Mouse (Mus musculus): ENCODE data around the gene Klk5. TPM values are rescaled to one million over a fixed set of nuclear protein-coding genes. Genes with fewer than 3 reads are reported as not detected.

Klk5 gene
- polyA plus RNA-seq, 1 experiment from 2014 or later, result not detected

DNA sequence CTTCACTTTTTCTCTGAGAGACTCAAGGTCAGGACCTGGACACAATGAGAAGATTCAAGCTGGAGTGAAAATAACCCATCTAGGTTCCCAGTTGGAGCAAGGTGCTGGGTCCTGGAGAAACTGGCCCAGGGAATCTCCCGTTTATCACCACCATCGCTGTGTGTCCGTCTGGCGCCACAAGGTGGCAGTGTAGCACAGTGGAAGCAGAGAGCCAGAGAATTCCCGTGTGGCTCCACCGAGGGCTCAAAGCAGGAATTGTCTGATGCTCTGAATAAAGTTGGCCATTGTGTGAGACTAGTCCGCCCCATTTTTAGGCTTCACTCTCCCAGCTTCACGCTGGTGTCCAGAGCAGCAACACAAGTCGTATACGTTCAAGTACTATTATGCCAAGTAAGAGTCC lies 31.5 kb downstream of the Klk5 start:
- H3K9ac ChIP-seq (ENCODE audit: low read depth, low read length), result no peak overlapping the region
- H3K27ac ChIP-seq, result no peak overlapping the region
- ATAC-seq (replicated peaks; ENCODE audit: low FRiP score, low read depth), result peak; percentile 43; the same call in 1 of the 2 replicates
- H3K9me3 ChIP-seq (replicated peaks; ENCODE audit: low read length), result no peaks in the 10 kb centered on the region
- H3K4me1 ChIP-seq (replicated peaks; ENCODE audit: insufficient read depth, low read length), result no peaks in the 10 kb centered on the region
- 7% methylated on average over 10 of the region's 10 CpGs for WGBS
- H3K36me3 ChIP-seq (ENCODE audit: insufficient read depth, low read length), result no peaks in the 10 kb centered on the region
- no peak overlapping the region for H3K4me3 ChIP-seq (replicated peaks; ENCODE audit: low read depth, low read length)
- no peak overlapping the region for H3K4me2 ChIP-seq (ENCODE audit: low read length)
- DNase-seq (ENCODE audit: low spot score), result peak; percentile 68
- H3K27me3 ChIP-seq (ENCODE audit: insufficient read depth, low read length), result no peaks in the 10 kb centered on the region
- peak; percentile 87 for TF ChIP-seq CTCF (IDR thresholded peaks at IDR 0.05; ENCODE audit: low read depth)

DNA sequence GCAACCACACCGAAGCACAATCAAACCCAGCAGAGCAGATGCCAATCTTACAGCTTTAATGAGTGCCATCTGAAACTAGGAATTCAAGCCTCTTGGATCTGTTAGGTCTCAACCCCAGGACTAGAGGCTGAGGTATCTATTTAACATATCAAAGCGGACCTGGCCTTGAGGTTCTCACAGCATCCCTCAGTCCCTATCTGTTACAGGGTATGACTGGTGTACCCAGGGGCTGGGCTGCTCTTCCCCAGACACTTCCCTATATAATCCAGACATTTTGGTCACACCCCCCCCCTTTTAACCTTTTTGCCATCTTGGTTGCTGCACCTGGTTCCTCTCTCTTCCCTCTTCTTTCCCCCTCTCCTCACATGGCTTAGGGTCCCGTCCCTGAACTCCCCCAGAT lies 31.9 kb downstream of the Klk5 start:
- no peaks in the 10 kb centered on the region for H3K4me1 ChIP-seq (replicated peaks; ENCODE audit: insufficient read depth, low read length)
- H3K4me2 ChIP-seq (ENCODE audit: low read length), result no peak overlapping the region
- H3K27ac ChIP-seq, result no peak overlapping the region
- DNase-seq (ENCODE audit: low spot score) (no peak), ATAC-seq (replicated peaks; ENCODE audit: low FRiP score, low read depth) (no peak)
- no peaks in the 10 kb centered on the region for H3K36me3 ChIP-seq (ENCODE audit: insufficient read depth, low read length)
- no peaks in the 10 kb centered on the region for H3K27me3 ChIP-seq (ENCODE audit: insufficient read depth, low read length)
- 74% methylated on average over 3 of the region's 3 CpGs for WGBS
- H3K4me3 ChIP-seq (replicated peaks; ENCODE audit: low read depth, low read length), result no peak overlapping the region
- TF ChIP-seq CTCF (IDR thresholded peaks at IDR 0.05; ENCODE audit: low read depth), result no peak
- H3K9me3 ChIP-seq (replicated peaks; ENCODE audit: low read length), result no peaks in the 10 kb centered on the region
- no peak overlapping the region for H3K9ac ChIP-seq (ENCODE audit: low read depth, low read length)

DNA sequence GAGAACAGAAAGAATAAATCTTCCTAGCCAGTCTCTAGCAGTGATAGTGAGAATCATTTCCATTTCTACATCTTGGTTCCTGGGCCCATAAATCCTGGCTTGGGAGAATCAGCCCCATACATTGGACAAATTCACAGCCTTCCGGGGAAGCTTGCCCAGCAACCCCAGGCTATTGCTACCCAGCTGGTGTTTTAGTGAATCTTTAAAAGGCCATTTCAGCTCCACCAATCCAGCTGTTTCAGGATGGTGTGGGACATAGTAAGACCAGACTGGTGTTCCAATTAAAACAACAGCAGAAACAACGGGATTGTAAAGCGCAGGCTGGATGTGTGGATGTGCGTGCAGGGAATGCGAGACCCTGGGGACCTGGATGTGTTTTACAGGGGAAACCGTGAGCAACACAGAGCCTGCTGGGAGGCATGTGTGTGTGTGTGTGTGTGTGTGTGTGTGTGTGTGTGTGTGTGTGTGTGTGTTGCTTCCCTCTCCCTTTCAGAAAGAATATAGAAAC lies 33.2 kb downstream of the Klk5 start:
- 62% methylated on average over 6 of the region's 6 CpGs for WGBS
- H3K9me3 ChIP-seq (replicated peaks; ENCODE audit: low read length), result no peaks in the 10 kb centered on the region
- no peak for ATAC-seq (replicated peaks; ENCODE audit: low FRiP score, low read depth)
- DNase-seq (ENCODE audit: low spot score), result no peak
- H3K36me3 ChIP-seq (ENCODE audit: insufficient read depth, low read length), result no peaks in the 10 kb centered on the region
- H3K27me3 ChIP-seq (ENCODE audit: insufficient read depth, low read length), result no peaks in the 10 kb centered on the region
- no peak for TF ChIP-seq CTCF (IDR thresholded peaks at IDR 0.05; ENCODE audit: low read depth)
- no peak overlapping the region for H3K4me2 ChIP-seq (ENCODE audit: low read length)
- no peak overlapping the region for H3K9ac ChIP-seq (ENCODE audit: low read depth, low read length)
- H3K4me1 ChIP-seq (replicated peaks; ENCODE audit: insufficient read depth, low read length), result no peaks in the 10 kb centered on the region
- no peak overlapping the region for H3K27ac ChIP-seq
- H3K4me3 ChIP-seq (replicated peaks; ENCODE audit: low read depth, low read length), result no peak overlapping the region

DNA sequence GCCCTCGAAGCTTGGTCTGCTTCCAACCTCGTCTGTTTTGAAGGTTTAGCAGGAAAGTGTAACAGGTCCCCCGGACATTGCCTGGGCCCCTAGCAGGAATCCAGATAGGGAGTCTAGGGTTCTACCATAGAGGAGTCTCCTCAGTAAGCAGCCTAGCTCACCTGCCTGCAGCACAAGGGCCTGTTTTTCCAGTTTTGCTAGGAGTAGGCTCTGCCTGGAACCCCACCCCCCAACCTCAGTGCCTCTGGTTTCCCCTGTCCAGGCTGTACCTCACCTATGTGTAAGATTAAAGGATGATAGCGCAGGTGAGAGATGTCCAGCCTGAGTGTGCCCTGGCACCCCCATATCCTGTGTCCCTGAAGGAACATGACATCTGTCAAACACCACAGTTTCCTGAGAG lies 34.7 kb downstream of the Klk5 start:
- WGBS, result 71% methylated on average over 4 of the region's 4 CpGs

DNA sequence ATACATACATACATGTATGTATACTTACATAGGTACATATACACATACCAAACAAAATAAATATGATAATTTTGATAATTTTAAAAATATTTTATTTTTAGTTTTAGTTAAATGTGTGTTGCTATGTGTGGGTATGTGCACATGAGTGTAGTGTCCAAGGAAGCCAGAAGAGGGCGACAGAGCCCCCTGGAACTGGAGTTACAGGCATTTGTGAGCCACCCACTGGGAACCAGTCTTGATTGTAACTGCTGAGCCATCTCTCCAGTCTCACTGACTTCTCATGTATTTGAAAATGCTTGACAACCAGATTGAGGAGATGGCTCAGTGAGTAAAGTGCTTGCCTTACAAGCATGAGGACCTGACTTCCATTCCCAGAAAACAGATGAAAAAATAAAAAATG lies 36.5 kb downstream of the Klk5 start:
- TF ChIP-seq CTCF (IDR thresholded peaks at IDR 0.05; ENCODE audit: low read depth), result no peak
- Histone ChIP-seq H3K27ac (no peak overlapping the region), H3K4me1 (replicated peaks; ENCODE audit: insufficient read depth, low read length) (no peaks in the 10 kb centered on the region), H3K4me3 (replicated peaks; ENCODE audit: low read depth, low read length) (no peak overlapping the region), H3K27me3 (ENCODE audit: insufficient read depth, low read length) (no peaks in the 10 kb centered on the region), H3K4me2 (ENCODE audit: low read length) (no peak overlapping the region), H3K9ac (ENCODE audit: low read depth, low read length) (no peak overlapping the region), H3K36me3 (ENCODE audit: insufficient read depth, low read length) (no peaks in the 10 kb centered on the region), H3K9me3 (replicated peaks; ENCODE audit: low read length) (no peaks in the 10 kb centered on the region)
- DNase-seq (ENCODE audit: low spot score), result no peak
- no peak for ATAC-seq (replicated peaks; ENCODE audit: low FRiP score, low read depth)
- WGBS, result 63% methylated on average over 1 of the region's 1 CpGs

More for the DNA sequence above, 34.7 kb downstream of the Klk5 start:
- H3K27me3 ChIP-seq (ENCODE audit: insufficient read depth, low read length), result no peaks in the 10 kb centered on the region
- no peak overlapping the region for H3K27ac ChIP-seq
- no peak overlapping the region for H3K9ac ChIP-seq (ENCODE audit: low read depth, low read length)
- no peak overlapping the region for H3K4me2 ChIP-seq (ENCODE audit: low read length)
- no peak for ATAC-seq (replicated peaks; ENCODE audit: low FRiP score, low read depth)
- no peaks in the 10 kb centered on the region for H3K4me1 ChIP-seq (replicated peaks; ENCODE audit: insufficient read depth, low read length)
- H3K4me3 ChIP-seq (replicated peaks; ENCODE audit: low read depth, low read length), result no peak overlapping the region
- no peak for TF ChIP-seq CTCF (IDR thresholded peaks at IDR 0.05; ENCODE audit: low read depth)
- no peak for DNase-seq (ENCODE audit: low spot score)
- H3K9me3 ChIP-seq (replicated peaks; ENCODE audit: low read length), result no peaks in the 10 kb centered on the region
- no peaks in the 10 kb centered on the region for H3K36me3 ChIP-seq (ENCODE audit: insufficient read depth, low read length)

DNA sequence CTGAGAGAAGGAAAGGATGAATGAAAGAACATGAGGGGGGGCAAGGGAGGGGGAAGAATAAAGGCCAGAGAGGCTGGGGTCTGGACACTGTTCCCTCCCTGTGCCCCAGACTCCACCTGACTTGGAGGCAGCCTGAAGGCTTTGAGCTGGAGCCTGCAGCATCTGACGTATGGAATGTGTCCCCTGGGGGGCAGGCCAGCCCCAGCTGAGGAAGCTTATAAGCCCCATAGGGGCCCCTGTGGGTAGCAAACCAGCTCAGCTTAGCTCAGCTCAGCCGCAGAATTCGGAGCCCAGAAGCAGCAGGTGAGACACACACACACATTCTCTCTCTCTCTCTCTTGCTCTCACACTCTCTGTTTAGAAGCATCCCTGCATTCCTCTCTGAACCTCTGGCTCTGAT lies 39.1 kb downstream of the Klk5 start, which contains the start of gene Klk4:
Gene Klk4 (plus strand): TSS at position 249 of the 400 bp plus-strand sequence.
- no peak within 1 kb of the TSS for H3K4me3 ChIP-seq (replicated peaks; ENCODE audit: low read depth, low read length)
- DNase-seq (ENCODE audit: low spot score), result no peak
- H3K4me1 ChIP-seq (replicated peaks; ENCODE audit: insufficient read depth, low read length), result no peaks in the 10 kb centered on the region
- no peak for TF ChIP-seq CTCF (IDR thresholded peaks at IDR 0.05; ENCODE audit: low read depth)
- no peak within 1 kb of the TSS for H3K9ac ChIP-seq (ENCODE audit: low read depth, low read length)
- no peaks in the 10 kb centered on the region for H3K9me3 ChIP-seq (replicated peaks; ENCODE audit: low read length)
- 20% methylated on average over 3 of the region's 3 CpGs for WGBS
- no peak for ATAC-seq (replicated peaks; ENCODE audit: low FRiP score, low read depth)
- no peak within 1 kb of the TSS for H3K4me2 ChIP-seq (ENCODE audit: low read length)
- no peak within 1 kb of the TSS for H3K27ac ChIP-seq
- H3K27me3 ChIP-seq (ENCODE audit: insufficient read depth, low read length), result no peaks in the 10 kb centered on the region
- H3K36me3 ChIP-seq (ENCODE audit: insufficient read depth, low read length), result no peaks in the 10 kb centered on the region

DNA sequence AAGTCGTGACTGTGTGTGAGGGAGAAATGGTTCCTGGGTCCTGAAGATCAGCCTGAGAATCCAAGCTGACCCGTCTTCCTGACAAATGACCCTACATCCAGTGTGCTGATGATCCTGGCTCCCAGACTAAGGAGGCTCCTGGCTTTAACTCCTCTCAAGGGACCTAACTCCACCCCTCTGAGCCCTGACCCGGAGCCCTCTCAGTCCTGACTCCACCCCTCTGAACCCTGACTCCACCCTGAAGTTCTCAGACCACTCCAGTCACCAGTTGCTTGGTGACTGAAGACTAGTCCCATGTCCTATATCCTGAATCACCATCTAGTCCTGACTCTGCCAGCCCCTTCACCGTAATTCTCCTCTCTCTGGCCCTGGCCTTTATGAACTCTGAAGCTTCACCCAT lies 40.6 kb downstream of the Klk5 start:
- H3K36me3 ChIP-seq (ENCODE audit: insufficient read depth, low read length), result no peaks in the 10 kb centered on the region
- H3K4me3 ChIP-seq (replicated peaks; ENCODE audit: low read depth, low read length), result no peak overlapping the region
- no peaks in the 10 kb centered on the region for H3K27me3 ChIP-seq (ENCODE audit: insufficient read depth, low read length)
- DNase-seq (ENCODE audit: low spot score) (no peak), ATAC-seq (replicated peaks; ENCODE audit: low FRiP score, low read depth) (no peak)
- no peak overlapping the region for H3K27ac ChIP-seq
- H3K4me2 ChIP-seq (ENCODE audit: low read length), result no peak overlapping the region
- no peaks in the 10 kb centered on the region for H3K9me3 ChIP-seq (replicated peaks; ENCODE audit: low read length)
- TF ChIP-seq CTCF (IDR thresholded peaks at IDR 0.05; ENCODE audit: low read depth), result no peak
- 17% methylated on average over 4 of the region's 4 CpGs for WGBS
- H3K9ac ChIP-seq (ENCODE audit: low read depth, low read length), result no peak overlapping the region
- no peaks in the 10 kb centered on the region for H3K4me1 ChIP-seq (replicated peaks; ENCODE audit: insufficient read depth, low read length)

All from kidney, postnatal 0 days (tissue).